Mouse (Mus musculus) thymus, adult 2 months (tissue): Measurements from ENCODE around the gene Ric8a. TPM values are rescaled to one million over a fixed set of nuclear protein-coding genes. Genes with fewer than 3 reads are reported as not detected.

Experiments used
- DNase-seq: peaks from one replicate; pipeline ENCODE4 v3.0.0; 2021
- H3K27ac ChIP-seq: fragments of 200-500 bp; 2 replicates; pipeline ENCODE4 v1.5.1; 2012; ENCODE audit warnings: low read length, control low read depth; ENCODE audit not compliant: control insufficient read depth, insufficient read depth
- H3K27me3 ChIP-seq: fragments of 200-500 bp; 2 replicates; pipeline ENCODE4 v1.6.1; 2012; ENCODE audit warnings: mild to moderate bottlenecking, low read length, moderate library complexity, mixed read lengths; ENCODE audit not compliant: control insufficient read depth, insufficient read depth
- H3K36me3 ChIP-seq: fragments of 200-500 bp; 2 replicates; pipeline ENCODE4 v1.6.1; 2012; ENCODE audit warnings: mild to moderate bottlenecking, low read length, moderate library complexity; ENCODE audit not compliant: control insufficient read depth, insufficient read depth
- H3K4me1 ChIP-seq: fragments of 200-500 bp; replicated peaks from 2 replicates; pipeline ENCODE4 v1.6.1; 2012; ENCODE audit warnings: low read length; ENCODE audit not compliant: control insufficient read depth, insufficient read depth
- H3K4me3 ChIP-seq: fragments of 200-500 bp; 2 replicates; pipeline ENCODE4 v1.5.1; 2012; ENCODE audit warnings: mild to moderate bottlenecking, low read length, control low read depth, moderate library complexity; ENCODE audit not compliant: control insufficient read depth, insufficient read depth
- CTCF ChIP-seq: fragments of 200-500 bp; IDR thresholded peaks from 2 replicates; pipeline ENCODE4 v1.5.1; 2012; ENCODE audit warnings: mild to moderate bottlenecking, control low read depth, low read length, moderate library complexity, borderline replicate concordance; ENCODE audit not compliant: control insufficient read depth, poor library complexity, insufficient read depth; ENCODE audit errors: extremely low read depth
- POLR2A ChIP-seq: fragments of 200-500 bp; IDR thresholded peaks from 2 replicates; pipeline ENCODE4 v1.6.1; 2012; ENCODE audit warnings: mild to moderate bottlenecking, low read length, control low read depth, moderate library complexity; ENCODE audit not compliant: control insufficient read depth, poor library complexity, insufficient read depth; ENCODE audit errors: extremely low read depth
- WGBS: fragments of 180-500 bp; shearing (Covaris S2); methylation state at CpG from one replicate; pipeline ENCODE4 v1.1.7; 2018; 5-methylcytosine and 5-hydroxymethylcytosine counted together
- polyA plus RNA-seq: library from polyadenylated mRNA; depleted of rRNA; stranded (reverse); fragments of >200 nt; gene quantifications from 2 replicates; pipeline ENCODE4 v1.2.3, GENCODE M21; 2012

Gene Ric8a
- polyA plus RNA-seq, 1 experiment, result 181 TPM

- no peak overlapping the region for H3K4me3 ChIP-seq
- TF ChIP-seq POLR2A (no peak), CTCF (no peak)
- no peaks in the 10 kb centered on the region for H3K27me3 ChIP-seq
- WGBS, result 77% methylated on average over 4 of the region's 4 CpGs
- H3K36me3 ChIP-seq, result no peaks in the 10 kb centered on the region
- no peaks in the 10 kb centered on the region for H3K4me1 ChIP-seq
- no peak overlapping the region for H3K27ac ChIP-seq
- DNase-seq, result no peak
Measured at GRCm38 (mm10) chr7:140845683-140846082, 11.1 kb upstream of the Ric8a start.

DNA sequence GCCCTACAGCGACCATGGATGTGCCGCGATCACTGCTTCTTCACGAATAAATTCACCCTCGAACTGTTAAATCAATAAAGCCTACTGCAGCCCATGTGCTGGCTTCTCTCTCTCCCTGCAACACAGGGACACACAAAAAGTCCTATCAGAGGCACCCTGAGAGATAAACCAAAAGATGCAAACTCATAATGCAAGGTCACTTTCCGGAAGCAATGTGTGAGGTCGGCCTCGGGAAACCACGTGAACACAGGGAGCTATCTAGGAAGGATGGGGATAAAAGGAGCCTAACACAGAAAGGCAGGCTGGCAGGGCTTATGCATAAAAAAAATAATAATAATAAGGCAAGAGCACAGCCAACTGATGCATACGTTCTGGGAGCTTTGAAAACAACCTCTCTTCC is 10.1 kb upstream of the Ric8a start:
- TF ChIP-seq POLR2A (no peak), CTCF (no peak)
- H3K4me1 ChIP-seq, result no peaks in the 10 kb centered on the region
- no peaks in the 10 kb centered on the region for H3K27me3 ChIP-seq
- H3K27ac ChIP-seq, result no peak overlapping the region
- H3K4me3 ChIP-seq, result no peak overlapping the region
- no peaks in the 10 kb centered on the region for H3K36me3 ChIP-seq
- no peak for DNase-seq
- 92% methylated on average over 10 of the region's 10 CpGs for WGBS

GRCm38 (mm10) chr7:140847755-140848580 is 8.8 kb upstream of the Ric8a start, which contains the start of gene Odf3:
TSS of gene Odf3 (plus strand) at chr7:140847805.
- no peak for TF ChIP-seq CTCF
- TF ChIP-seq POLR2A, result no peak

GRCm38 (mm10) chr7:140848591-140848990 is 8.2 kb upstream of the Ric8a start:
- no peak overlapping the region for H3K4me3 ChIP-seq
- TF ChIP-seq CTCF (no peak), POLR2A (no peak)
- 96% methylated on average over 10 of the region's 10 CpGs for WGBS
- no peaks in the 10 kb centered on the region for H3K27me3 ChIP-seq
- no peak for DNase-seq
- H3K27ac ChIP-seq, result no peak overlapping the region
- no peaks in the 10 kb centered on the region for H3K4me1 ChIP-seq
- H3K36me3 ChIP-seq, result peaks cover 5% of the 10 kb centered on the region; the same call in 1 of the 2 replicates

More at GRCm38 (mm10) chr7:140847755-140848580, 8.8 kb upstream of the Ric8a start, which contains the start of gene Odf3:
- H3K4me1 ChIP-seq, result no peaks in the 10 kb centered on the region
- H3K27me3 ChIP-seq, result no peaks in the 10 kb centered on the region
- no peak within 1 kb of the TSS for H3K27ac ChIP-seq
- no peak within 1 kb of the TSS for H3K4me3 ChIP-seq
- no peak for DNase-seq
- no peaks in the 10 kb centered on the region; the same call in 1 of the 2 replicates for H3K36me3 ChIP-seq
- 80% methylated on average over 11 of the region's 11 CpGs for WGBS

DNA sequence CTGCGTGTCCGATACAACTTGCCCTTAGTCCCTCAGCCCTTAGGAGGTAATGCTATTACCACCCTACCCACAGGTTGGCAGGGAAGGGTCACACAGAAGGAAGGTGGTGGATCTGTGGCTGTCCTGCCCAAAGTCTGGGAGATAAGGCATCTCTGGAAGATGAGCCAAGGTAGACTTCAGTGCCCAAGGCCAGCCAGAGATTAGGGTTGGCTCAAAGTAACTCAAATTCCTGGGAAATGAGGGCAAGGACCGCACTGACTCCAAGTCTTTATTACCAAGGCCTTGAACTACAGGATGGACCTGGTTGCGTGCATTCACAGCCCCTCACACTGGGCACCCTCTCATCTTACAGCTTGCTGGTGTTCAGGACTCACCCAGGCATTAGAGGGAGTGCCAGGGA is 4.8 kb upstream of the Ric8a start:
- H3K27ac ChIP-seq, result no peak overlapping the region
- peaks cover 7% of the 10 kb centered on the region; the same call in 1 of the 2 replicates for H3K36me3 ChIP-seq
- no peaks in the 10 kb centered on the region for H3K27me3 ChIP-seq
- H3K4me1 ChIP-seq, result peaks cover 10% of the 10 kb centered on the region
- no peak for TF ChIP-seq CTCF
- no peak for TF ChIP-seq POLR2A
- no peak for DNase-seq
- no peak overlapping the region for H3K4me3 ChIP-seq
- WGBS, result 98% methylated on average over 4 of the region's 4 CpGs

DNA sequence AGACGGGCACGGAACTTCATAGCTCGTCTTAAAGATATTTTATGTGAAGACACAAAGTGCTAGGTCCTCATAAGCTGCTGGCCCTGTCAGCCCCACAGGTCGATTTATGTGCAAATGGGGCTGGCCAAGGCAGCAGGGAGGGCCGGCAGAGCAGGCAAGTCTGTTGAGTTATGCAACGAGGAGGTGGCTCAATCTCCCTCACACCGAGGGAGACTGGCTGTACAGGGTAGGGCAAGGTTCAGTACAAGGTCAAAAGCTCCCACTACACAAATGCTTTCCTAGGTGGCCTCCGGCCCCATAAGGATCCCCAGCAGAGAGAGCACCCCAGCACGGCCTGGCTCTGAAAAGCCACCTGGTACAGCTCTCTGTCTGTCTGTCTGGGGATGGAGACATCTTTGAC is 3.4 kb upstream of the Ric8a start:
- no peak overlapping the region for H3K27ac ChIP-seq
- H3K4me3 ChIP-seq, result no peak overlapping the region
- no peak for DNase-seq
- WGBS, result 85% methylated on average over 9 of the region's 9 CpGs
- no peak for TF ChIP-seq CTCF
- peaks cover 7% of the 10 kb centered on the region; the same call in 1 of the 2 replicates for H3K36me3 ChIP-seq
- H3K27me3 ChIP-seq, result no peaks in the 10 kb centered on the region
- peaks cover 19% of the 10 kb centered on the region for H3K4me1 ChIP-seq
